Mouse (Mus musculus): ENCODE data around the gene Cdc25a. TPM values are rescaled to one million over a fixed set of nuclear protein-coding genes. Genes with fewer than 3 reads are reported as not detected.

Cdc25a gene
- polyA plus RNA-seq, 1 experiment from 2014 or later, result 18.4 TPM

- Histone ChIP-seq H3K4me3 (ENCODE audit: low read depth, low read length) (no peak overlapping the region), H3K4me1 (replicated peaks; ENCODE audit: control insufficient read depth, insufficient read depth) (no peaks in the 10 kb centered on the region), H3K27me3 (ENCODE audit: control insufficient read depth, insufficient read depth, low read length) (no peaks in the 10 kb centered on the region), H3K9me3 (ENCODE audit: control insufficient read depth, low read length) (no peaks in the 10 kb centered on the region), H3K36me3 (ENCODE audit: control insufficient read depth, insufficient read depth, low read length) (no peaks in the 10 kb centered on the region), H3K27ac (replicated peaks) (no peak overlapping the region; the same call in 1 of the 2 replicates), H3K9ac (ENCODE audit: low read length) (no peak overlapping the region), H3K4me2 (replicated peaks; ENCODE audit: low read depth) (no peak overlapping the region)
- no peak for DNase-seq (ENCODE audit: low spot score)
- ATAC-seq (ENCODE audit: low FRiP score, low TSS enrichment), result no peak
- TF ChIP-seq EP300 (optimal IDR thresholded peaks at IDR 0.05) (no peak), CTCF (IDR thresholded peaks at IDR 0.05; ENCODE audit: low read depth) (no peak)
- 55% methylated on average over 4 of the region's 4 CpGs for WGBS
Observed at GRCm38 (mm10) chr9:109902246-109902645, 26.9 kb downstream of the Cdc25a start.

- WGBS, result 48% methylated on average over 5 of the region's 5 CpGs
- no peaks in the 10 kb centered on the region for H3K36me3 ChIP-seq (ENCODE audit: control insufficient read depth, insufficient read depth, low read length)
Observed at GRCm38 (mm10) chr9:109902740-109903139, 27.4 kb downstream of the Cdc25a start.

GRCm38 (mm10) chr9:109907300-109907699 lies 31.9 kb downstream of the Cdc25a start:
- no peaks in the 10 kb centered on the region for H3K9me3 ChIP-seq (ENCODE audit: control insufficient read depth, low read length)
- WGBS, result 32% methylated on average over 8 of the region's 8 CpGs
- peak; percentile 47 for DNase-seq (ENCODE audit: low spot score)
- no peaks in the 10 kb centered on the region for H3K4me1 ChIP-seq (replicated peaks; ENCODE audit: control insufficient read depth, insufficient read depth)
- no peak overlapping the region for H3K27ac ChIP-seq (replicated peaks)
- H3K4me2 ChIP-seq (replicated peaks; ENCODE audit: low read depth), result no peak overlapping the region
- no peaks in the 10 kb centered on the region for H3K27me3 ChIP-seq (ENCODE audit: control insufficient read depth, insufficient read depth, low read length)
- no peak overlapping the region for H3K9ac ChIP-seq (ENCODE audit: low read length)
- no peaks in the 10 kb centered on the region for H3K36me3 ChIP-seq (ENCODE audit: control insufficient read depth, insufficient read depth, low read length)
- no peak overlapping the region for H3K4me3 ChIP-seq (ENCODE audit: low read depth, low read length)
- TF ChIP-seq EP300 (optimal IDR thresholded peaks at IDR 0.05), result no peak
- TF ChIP-seq CTCF (IDR thresholded peaks at IDR 0.05; ENCODE audit: low read depth), result no peak
- peak; percentile 84 for ATAC-seq (ENCODE audit: low FRiP score, low TSS enrichment)

More at GRCm38 (mm10) chr9:109902740-109903139, 27.4 kb downstream of the Cdc25a start:
- no peak overlapping the region; the same call in 1 of the 2 replicates for H3K27ac ChIP-seq (replicated peaks)
- no peaks in the 10 kb centered on the region for H3K4me1 ChIP-seq (replicated peaks; ENCODE audit: control insufficient read depth, insufficient read depth)
- ATAC-seq (ENCODE audit: low FRiP score, low TSS enrichment) (no peak), DNase-seq (ENCODE audit: low spot score) (no peak)
- H3K4me3 ChIP-seq (ENCODE audit: low read depth, low read length), result no peak overlapping the region
- H3K9ac ChIP-seq (ENCODE audit: low read length), result no peak overlapping the region
- no peak for TF ChIP-seq CTCF (IDR thresholded peaks at IDR 0.05; ENCODE audit: low read depth)
- no peak for TF ChIP-seq EP300 (optimal IDR thresholded peaks at IDR 0.05)
- no peaks in the 10 kb centered on the region for H3K9me3 ChIP-seq (ENCODE audit: control insufficient read depth, low read length)
- H3K4me2 ChIP-seq (replicated peaks; ENCODE audit: low read depth), result no peak overlapping the region
- H3K27me3 ChIP-seq (ENCODE audit: control insufficient read depth, insufficient read depth, low read length), result no peaks in the 10 kb centered on the region

- H3K9ac ChIP-seq (ENCODE audit: low read length), result no peak overlapping the region
- no peak overlapping the region for H3K4me3 ChIP-seq (ENCODE audit: low read depth, low read length)
- H3K4me2 ChIP-seq (replicated peaks; ENCODE audit: low read depth), result no peak overlapping the region
- H3K36me3 ChIP-seq (ENCODE audit: control insufficient read depth, insufficient read depth, low read length), result no peaks in the 10 kb centered on the region
- no peaks in the 10 kb centered on the region for H3K4me1 ChIP-seq (replicated peaks; ENCODE audit: control insufficient read depth, insufficient read depth)
- no peak for TF ChIP-seq EP300 (optimal IDR thresholded peaks at IDR 0.05)
- no peak for TF ChIP-seq CTCF (IDR thresholded peaks at IDR 0.05; ENCODE audit: low read depth)
- peak; percentile 71 for ATAC-seq (ENCODE audit: low FRiP score, low TSS enrichment)
- DNase-seq (ENCODE audit: low spot score), result no peak
- 61% methylated on average over 6 of the region's 6 CpGs for WGBS
- H3K9me3 ChIP-seq (ENCODE audit: control insufficient read depth, low read length), result no peaks in the 10 kb centered on the region
- H3K27me3 ChIP-seq (ENCODE audit: control insufficient read depth, insufficient read depth, low read length), result no peaks in the 10 kb centered on the region
- no peak overlapping the region for H3K27ac ChIP-seq (replicated peaks)
Observed at GRCm38 (mm10) chr9:109907774-109908465, 32.5 kb downstream of the Cdc25a start.

- ATAC-seq (ENCODE audit: low FRiP score, low TSS enrichment), result no peak
- Histone ChIP-seq H3K36me3 (ENCODE audit: control insufficient read depth, insufficient read depth, low read length) (no peaks in the 10 kb centered on the region), H3K4me1 (replicated peaks; ENCODE audit: control insufficient read depth, insufficient read depth) (no peaks in the 10 kb centered on the region), H3K9ac (ENCODE audit: low read length) (no peak overlapping the region), H3K9me3 (ENCODE audit: control insufficient read depth, low read length) (no peaks in the 10 kb centered on the region), H3K27ac (replicated peaks) (no peak overlapping the region), H3K4me3 (ENCODE audit: low read depth, low read length) (no peak overlapping the region), H3K27me3 (ENCODE audit: control insufficient read depth, insufficient read depth, low read length) (no peaks in the 10 kb centered on the region), H3K4me2 (replicated peaks; ENCODE audit: low read depth) (no peak overlapping the region)
- no peak for TF ChIP-seq CTCF (IDR thresholded peaks at IDR 0.05; ENCODE audit: low read depth)
- TF ChIP-seq EP300 (optimal IDR thresholded peaks at IDR 0.05), result no peak
- WGBS, result 90% methylated on average over 8 of the region's 8 CpGs
- no peak for DNase-seq (ENCODE audit: low spot score)
Observed at GRCm38 (mm10) chr9:109909102-109909501, 33.7 kb downstream of the Cdc25a start.

GRCm38 (mm10) chr9:109909926-109910325 lies 34.5 kb downstream of the Cdc25a start:
- H3K4me1 ChIP-seq (replicated peaks; ENCODE audit: control insufficient read depth, insufficient read depth), result no peaks in the 10 kb centered on the region
- TF ChIP-seq CTCF (IDR thresholded peaks at IDR 0.05; ENCODE audit: low read depth) (no peak), EP300 (optimal IDR thresholded peaks at IDR 0.05) (no peak)
- DNase-seq (ENCODE audit: low spot score), result no peak
- 80% methylated on average over 4 of the region's 4 CpGs for WGBS
- no peaks in the 10 kb centered on the region for H3K36me3 ChIP-seq (ENCODE audit: control insufficient read depth, insufficient read depth, low read length)
- no peak for ATAC-seq (ENCODE audit: low FRiP score, low TSS enrichment)
- no peak overlapping the region for H3K4me3 ChIP-seq (ENCODE audit: low read depth, low read length)
- no peak overlapping the region for H3K27ac ChIP-seq (replicated peaks)
- no peak overlapping the region for H3K4me2 ChIP-seq (replicated peaks; ENCODE audit: low read depth)
- H3K9me3 ChIP-seq (ENCODE audit: control insufficient read depth, low read length), result no peaks in the 10 kb centered on the region
- no peak overlapping the region for H3K9ac ChIP-seq (ENCODE audit: low read length)
- H3K27me3 ChIP-seq (ENCODE audit: control insufficient read depth, insufficient read depth, low read length), result no peaks in the 10 kb centered on the region
